Mouse (Mus musculus): ENCODE results near the gene Dcxr. TPM values are rescaled to one million over a fixed set of nuclear protein-coding genes. Genes with fewer than 3 reads are reported as not detected.

The Dcxr gene
- polyA plus RNA-seq, 1 experiment = 15.4 TPM

- Histone ChIP-seq H3K79me3 (ENCODE audit: low read depth) (no peaks in the 10 kb centered on the region), H3K4me3 (ENCODE audit: insufficient read depth, poor library complexity, severe bottlenecking) (no peak overlapping the region), H3K27me3 (ENCODE audit: control insufficient read depth, insufficient read depth, insufficient read length) (no peaks in the 10 kb centered on the region), H3K36me3 (ENCODE audit: control insufficient read depth, insufficient read depth) (no peaks in the 10 kb centered on the region), H3ac (ENCODE audit: control insufficient read depth, insufficient read length, low read depth) (no peak overlapping the region), H3K79me2 (ENCODE audit: control insufficient read depth, insufficient read depth) (no peaks in the 10 kb centered on the region)
- TF ChIP-seq USF1 (IDR thresholded peaks at IDR 0.05; ENCODE audit: low read depth) = no peak
- TF ChIP-seq MAX (IDR thresholded peaks at IDR 0.05) = peak; percentile 52
These were observed 35.0 kb upstream of the Dcxr start for GRCm38 (mm10) chr11:120761811-120762671.

- Histone ChIP-seq H3ac (ENCODE audit: control insufficient read depth, insufficient read length, low read depth) (no peak overlapping the region), H3K79me3 (ENCODE audit: low read depth) (no peaks in the 10 kb centered on the region), H3K4me3 (ENCODE audit: insufficient read depth, poor library complexity, severe bottlenecking) (no peak overlapping the region), H3K27me3 (ENCODE audit: control insufficient read depth, insufficient read depth, insufficient read length) (no peaks in the 10 kb centered on the region), H3K36me3 (ENCODE audit: control insufficient read depth, insufficient read depth) (no peaks in the 10 kb centered on the region), H3K79me2 (ENCODE audit: control insufficient read depth, insufficient read depth) (no peaks in the 10 kb centered on the region)
- no peak for TF ChIP-seq MAX (IDR thresholded peaks at IDR 0.05)
- no peak for TF ChIP-seq FOSL1 (IDR thresholded peaks at IDR 0.05; ENCODE audit: insufficient read depth, low read length, poor library complexity, severe bottlenecking)
- TF ChIP-seq MYOD1 (IDR thresholded peaks at IDR 0.05; ENCODE audit: control insufficient read depth, insufficient read length, low read depth) = no peak
- TF ChIP-seq MYOG (IDR thresholded peaks at IDR 0.05; ENCODE audit: control insufficient read depth, extremely low read depth, insufficient read length) = no peak
- no peak for TF ChIP-seq CTCF (IDR thresholded peaks at IDR 0.05; ENCODE audit: control insufficient read depth, insufficient read depth, insufficient read length)
- no peak for TF ChIP-seq USF1 (IDR thresholded peaks at IDR 0.05; ENCODE audit: low read depth)
These were observed 33.2 kb upstream of the Dcxr start for GRCm38 (mm10) chr11:120760236-120760635.

- no peaks in the 10 kb centered on the region for H3K79me2 ChIP-seq (ENCODE audit: control insufficient read depth, insufficient read depth)
- no peaks in the 10 kb centered on the region for H3K27me3 ChIP-seq (ENCODE audit: control insufficient read depth, insufficient read depth, insufficient read length)
- H3ac ChIP-seq (ENCODE audit: control insufficient read depth, insufficient read length, low read depth) = no peak overlapping the region
- no peaks in the 10 kb centered on the region for H3K36me3 ChIP-seq (ENCODE audit: control insufficient read depth, insufficient read depth)
- TF ChIP-seq CTCF (IDR thresholded peaks at IDR 0.05; ENCODE audit: control insufficient read depth, insufficient read depth, insufficient read length) (no peak), CEBPB (IDR thresholded peaks at IDR 0.05; ENCODE audit: low read depth) (no peak), MAX (IDR thresholded peaks at IDR 0.05) (no peak), MYOG (IDR thresholded peaks at IDR 0.05; ENCODE audit: control insufficient read depth, extremely low read depth, insufficient read length) (no peak), MYOD1 (IDR thresholded peaks at IDR 0.05; ENCODE audit: control insufficient read depth, insufficient read length, low read depth) (no peak)
- H3K79me3 ChIP-seq (ENCODE audit: low read depth) = no peaks in the 10 kb centered on the region
- H3K4me3 ChIP-seq (ENCODE audit: insufficient read depth, poor library complexity, severe bottlenecking) = no peak overlapping the region
These were observed 24.5 kb upstream of the Dcxr start for GRCm38 (mm10) chr11:120751606-120752005.

- H3K27me3 ChIP-seq (ENCODE audit: control insufficient read depth, insufficient read depth, insufficient read length) = peaks cover 3% of the 10 kb centered on the region
- no peak overlapping the region for H3ac ChIP-seq (ENCODE audit: control insufficient read depth, insufficient read length, low read depth)
- TF ChIP-seq CTCF (IDR thresholded peaks at IDR 0.05; ENCODE audit: control insufficient read depth, insufficient read depth, insufficient read length) (peak; percentile 28), MYOG (IDR thresholded peaks at IDR 0.05; ENCODE audit: control insufficient read depth, extremely low read depth, insufficient read length) (no peak), USF1 (IDR thresholded peaks at IDR 0.05; ENCODE audit: low read depth) (no peak)
- H3K79me2 ChIP-seq (ENCODE audit: control insufficient read depth, insufficient read depth) = no peaks in the 10 kb centered on the region
- H3K4me3 ChIP-seq (ENCODE audit: insufficient read depth, poor library complexity, severe bottlenecking) = no peak overlapping the region
- no peaks in the 10 kb centered on the region for H3K79me3 ChIP-seq (ENCODE audit: low read depth)
- H3K36me3 ChIP-seq (ENCODE audit: control insufficient read depth, insufficient read depth) = no peaks in the 10 kb centered on the region
These were observed 22.3 kb upstream of the Dcxr start for GRCm38 (mm10) chr11:120749430-120749829.

GRCm38 (mm10) chr11:120747974-120748373 lies 20.9 kb upstream of the Dcxr start:
- Histone ChIP-seq H3K79me3 (ENCODE audit: low read depth) (no peaks in the 10 kb centered on the region), H3K27me3 (ENCODE audit: control insufficient read depth, insufficient read depth, insufficient read length) (peaks cover 6% of the 10 kb centered on the region), H3K36me3 (ENCODE audit: control insufficient read depth, insufficient read depth) (no peaks in the 10 kb centered on the region), H3K4me3 (ENCODE audit: insufficient read depth, poor library complexity, severe bottlenecking) (no peak overlapping the region), H3K79me2 (ENCODE audit: control insufficient read depth, insufficient read depth) (no peaks in the 10 kb centered on the region), H3ac (ENCODE audit: control insufficient read depth, insufficient read length, low read depth) (no peak overlapping the region)
- no peak for TF ChIP-seq USF1 (IDR thresholded peaks at IDR 0.05; ENCODE audit: low read depth)
- TF ChIP-seq CEBPB (IDR thresholded peaks at IDR 0.05; ENCODE audit: low read depth) = no peak
- no peak for TF ChIP-seq MAX (IDR thresholded peaks at IDR 0.05)
- TF ChIP-seq MYOG (IDR thresholded peaks at IDR 0.05; ENCODE audit: control insufficient read depth, extremely low read depth, insufficient read length) = no peak
- TF ChIP-seq FOSL1 (IDR thresholded peaks at IDR 0.05; ENCODE audit: insufficient read depth, low read length, poor library complexity, severe bottlenecking) = no peak
- TF ChIP-seq CTCF (IDR thresholded peaks at IDR 0.05; ENCODE audit: control insufficient read depth, insufficient read depth, insufficient read length) = no peak
- no peak for TF ChIP-seq MYOD1 (IDR thresholded peaks at IDR 0.05; ENCODE audit: control insufficient read depth, insufficient read length, low read depth)

GRCm38 (mm10) chr11:120744121-120744701 lies 17.1 kb upstream of the Dcxr start:
- no peaks in the 10 kb centered on the region for H3K79me2 ChIP-seq (ENCODE audit: control insufficient read depth, insufficient read depth)
- H3K79me3 ChIP-seq (ENCODE audit: low read depth) = no peaks in the 10 kb centered on the region
- H3ac ChIP-seq (ENCODE audit: control insufficient read depth, insufficient read length, low read depth) = no peak overlapping the region
- peaks cover 24% of the 10 kb centered on the region for H3K27me3 ChIP-seq (ENCODE audit: control insufficient read depth, insufficient read depth, insufficient read length)
- H3K36me3 ChIP-seq (ENCODE audit: control insufficient read depth, insufficient read depth) = no peaks in the 10 kb centered on the region
- H3K4me3 ChIP-seq (ENCODE audit: insufficient read depth, poor library complexity, severe bottlenecking) = no peak overlapping the region
- TF ChIP-seq USF1 (IDR thresholded peaks at IDR 0.05; ENCODE audit: low read depth) (no peak), MYOG (IDR thresholded peaks at IDR 0.05; ENCODE audit: control insufficient read depth, extremely low read depth, insufficient read length) (no peak), FOSL1 (IDR thresholded peaks at IDR 0.05; ENCODE audit: insufficient read depth, low read length, poor library complexity, severe bottlenecking) (no peak), CTCF (IDR thresholded peaks at IDR 0.05; ENCODE audit: control insufficient read depth, insufficient read depth, insufficient read length) (no peak), MYOD1 (IDR thresholded peaks at IDR 0.05; ENCODE audit: control insufficient read depth, insufficient read length, low read depth) (no peak), MAX (IDR thresholded peaks at IDR 0.05) (no peak), CEBPB (IDR thresholded peaks at IDR 0.05; ENCODE audit: low read depth) (no peak)

Measured in C2C12 (cell line).